Mouse (Mus musculus) cerebellum, adult (tissue): Measurements from ENCODE around the gene Zrsr2.

Source experiments
- ATAC-seq: cut with Nextera tagmentation; 2 replicates; pipeline ENCODE4 v1.9.2; 2017; ENCODE audit warnings: mild to moderate bottlenecking, moderate library complexity, mixed read lengths; ENCODE audit not compliant: insufficient number of reproducible peaks, low FRiP score, low TSS enrichment

Gene Zrsr2

GRCm38 (mm10) chrX:163958467-163958875, at the start of gene Zrsr2:
Zrsr2 (minus strand) TSS chrX:163958661.
- peak; percentile 91 for ATAC-seq

- ATAC-seq, result peak; percentile 40; the same call in 1 of the 2 replicates
These were observed 46.3 kb upstream of the Zrsr2 start for GRCm38 (mm10) chrX:164004809-164005208.

GRCm38 (mm10) chrX:163999848-164000247, 41.4 kb upstream of the Zrsr2 start:
- no peak for ATAC-seq

GRCm38 (mm10) chrX:163996754-163997153, 38.3 kb upstream of the Zrsr2 start:
- ATAC-seq, result no peak

GRCm38 (mm10) chrX:163987718-163988374, 29.4 kb upstream of the Zrsr2 start:
- no peak for ATAC-seq

GRCm38 (mm10) chrX:163982129-163982528, 23.7 kb upstream of the Zrsr2 start:
- ATAC-seq, result no peak

- ATAC-seq, result no peak
These were observed 23.0 kb upstream of the Zrsr2 start for GRCm38 (mm10) chrX:163981500-163981899.

- no peak for ATAC-seq
These were observed 22.6 kb upstream of the Zrsr2 start for GRCm38 (mm10) chrX:163981092-163981491.

GRCm38 (mm10) chrX:163957803-163958466, 526 bp downstream of the Zrsr2 start:
- ATAC-seq, result peak; percentile 88

- no peak for ATAC-seq
These were observed 1.1 kb downstream of the Zrsr2 start for GRCm38 (mm10) chrX:163957381-163957780.

GRCm38 (mm10) chrX:163951618-163952017, 6.8 kb downstream of the Zrsr2 start:
- no peak for ATAC-seq

GRCm38 (mm10) chrX:163944381-163944780, 14.1 kb downstream of the Zrsr2 start:
- ATAC-seq, result no peak

GRCm38 (mm10) chrX:163938587-163938986, 19.9 kb downstream of the Zrsr2 start:
- no peak for ATAC-seq

- no peak for ATAC-seq
These were observed 23.7 kb downstream of the Zrsr2 start for GRCm38 (mm10) chrX:163934731-163935130.

- ATAC-seq, result no peak
These were observed 28.9 kb downstream of the Zrsr2 start for GRCm38 (mm10) chrX:163929550-163929949.

GRCm38 (mm10) chrX:163912791-163913190, 45.7 kb downstream of the Zrsr2 start:
- ATAC-seq, result no peak

GRCm38 (mm10) chrX:163909381-163909780, 49.1 kb downstream of the Zrsr2 start:
- no peak for ATAC-seq

GRCm38 (mm10) chrX:163908337-163909250, 49.9 kb downstream of the Zrsr2 start, which contains the start of gene Ap1s2:
Ap1s2 (plus strand) TSS chrX:163909017.
- peak; percentile 99 for ATAC-seq

- ATAC-seq, result no peak
These were observed 50.5 kb downstream of the Zrsr2 start for GRCm38 (mm10) chrX:163908003-163908336.

GRCm38 (mm10) chrX:163906861-163907260, 51.6 kb downstream of the Zrsr2 start:
- no peak for ATAC-seq

GRCm38 (mm10) chrX:163899431-163900020, 58.9 kb downstream of the Zrsr2 start:
- no peak for ATAC-seq
